Mouse (Mus musculus): ENCODE results near the gene Aknad1. TPM values are rescaled to one million over a fixed set of nuclear protein-coding genes. Genes with fewer than 3 reads are reported as not detected.

Gene Aknad1
- 0.04 TPM in 1 of 2 replicates, not detected in the other for polyA plus RNA-seq (2015; fragmentation: Nextera tagmentation; extraction: Ambion mirVana)

DNA sequence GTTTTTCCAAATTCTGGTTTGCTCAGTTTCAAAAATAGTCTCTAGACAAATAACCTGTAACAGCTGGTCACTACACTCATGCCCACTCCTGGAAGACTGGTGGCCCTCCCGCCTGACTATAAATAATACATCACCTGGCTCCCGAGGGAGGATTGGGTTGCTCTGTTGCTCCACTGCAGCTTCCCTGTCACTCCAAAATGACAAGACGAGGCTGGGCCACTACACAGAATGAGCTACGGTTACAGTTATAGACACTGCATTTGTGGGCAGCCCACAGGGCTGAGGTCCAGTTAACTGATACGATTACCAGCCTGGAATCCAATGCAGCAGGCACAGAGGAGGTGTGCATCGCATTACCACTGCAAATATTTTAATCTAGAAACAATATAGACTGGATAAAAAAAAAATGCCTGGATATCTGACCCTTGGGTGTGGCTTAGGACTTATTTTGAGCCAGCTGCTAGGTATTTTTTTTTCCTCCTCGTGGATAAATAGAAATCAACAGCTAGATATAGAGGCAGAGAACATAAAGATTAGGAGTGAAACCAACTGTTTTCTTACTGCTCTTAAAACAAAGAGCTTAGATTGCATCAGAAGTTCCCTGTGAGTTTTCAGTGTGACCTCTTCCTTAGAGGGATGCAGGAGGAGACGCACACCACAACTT, at the start of gene Aknad1:
Aknad1 (plus strand) TSS at position 614 of the 664 bp plus-strand sequence.
- Histone ChIP-seq H3K36me3 (no peaks in the 10 kb centered on the region), H3K9ac (no peak within 1 kb of the TSS), H3K27ac (no peak within 1 kb of the TSS), H3K9me3 (replicated peaks) (no peaks in the 10 kb centered on the region), H3K4me2 (no peak within 1 kb of the TSS), H3K4me3 (no peak within 1 kb of the TSS), H3K27me3 (0 out of 2 replicates have a peak, but pooled peaks cover 4% of the 10 kb centered on the region), H3K4me1 (replicated peaks) (0 out of 2 replicates have a peak, but pooled peaks cover 2% of the 10 kb centered on the region)
- WGBS: 51% methylated on average over 8 of the region's 8 CpGs
- no peak for ATAC-seq (replicated peaks; ENCODE audit: insufficient number of reproducible peaks, insufficient read depth, low FRiP score, low read depth)

DNA sequence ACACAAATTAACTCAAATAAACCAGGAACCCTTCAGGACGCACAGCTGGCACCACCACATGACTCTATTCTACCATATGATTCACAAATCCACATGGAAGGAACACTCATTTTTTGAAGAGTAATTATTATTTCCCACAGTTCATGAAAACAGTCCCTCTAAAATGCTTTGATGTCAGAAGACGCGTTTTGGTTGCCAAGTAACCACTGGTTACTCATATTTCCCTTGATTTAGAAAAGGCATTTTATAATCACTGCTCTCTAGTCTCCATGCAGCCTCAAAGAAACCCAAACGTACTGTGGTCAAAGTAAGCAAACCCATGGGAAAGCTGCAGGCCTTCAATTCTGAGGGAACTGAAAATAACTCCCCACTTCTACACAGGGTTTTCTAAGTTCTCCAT, 49.5 kb upstream of the Aknad1 start:
- Histone ChIP-seq H3K36me3 (peaks cover 27% of the 10 kb centered on the region), H3K27ac (no peak overlapping the region)
- no peak for ATAC-seq (replicated peaks; ENCODE audit: insufficient number of reproducible peaks, insufficient read depth, low FRiP score, low read depth)

DNA sequence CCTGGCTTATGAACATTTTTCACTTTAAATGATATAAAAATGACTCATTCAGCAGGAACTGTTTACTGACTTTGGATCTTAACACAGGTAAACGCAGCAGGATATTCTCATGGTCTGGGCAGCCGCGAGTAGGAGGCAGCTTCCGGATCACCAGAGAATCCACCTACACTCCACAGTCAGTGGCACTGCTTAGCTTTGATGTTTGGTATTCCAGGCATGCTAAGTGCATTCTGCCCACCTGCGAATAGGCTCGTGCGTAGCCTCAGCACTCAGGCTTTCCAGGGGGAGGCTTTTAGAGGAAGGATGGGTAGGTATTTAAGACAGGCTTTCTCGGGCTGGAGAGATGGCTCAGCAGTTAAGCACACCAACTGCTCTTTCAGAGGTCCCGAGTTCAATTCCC, 45.1 kb upstream of the Aknad1 start:
- Histone ChIP-seq H3K9ac (no peak overlapping the region), H3K36me3 (peaks cover 34% of the 10 kb centered on the region), H3K9me3 (replicated peaks) (no peaks in the 10 kb centered on the region), H3K27ac (no peak overlapping the region), H3K4me3 (no peak overlapping the region), H3K4me2 (no peak overlapping the region), H3K4me1 (replicated peaks) (no peaks in the 10 kb centered on the region), H3K27me3 (no peaks in the 10 kb centered on the region)
- no peak for ATAC-seq (replicated peaks; ENCODE audit: insufficient number of reproducible peaks, insufficient read depth, low FRiP score, low read depth)
- 58% methylated on average over 9 of the region's 9 CpGs for WGBS

More for the DNA sequence above, 49.5 kb upstream of the Aknad1 start:
- H3K4me2 ChIP-seq: no peak overlapping the region
- 80% methylated on average over 4 of the region's 4 CpGs for WGBS
- no peaks in the 10 kb centered on the region for H3K27me3 ChIP-seq
- H3K4me3 ChIP-seq: no peak overlapping the region
- no peak overlapping the region for H3K9ac ChIP-seq
- H3K4me1 ChIP-seq (replicated peaks): no peaks in the 10 kb centered on the region
- H3K9me3 ChIP-seq (replicated peaks): no peaks in the 10 kb centered on the region

DNA sequence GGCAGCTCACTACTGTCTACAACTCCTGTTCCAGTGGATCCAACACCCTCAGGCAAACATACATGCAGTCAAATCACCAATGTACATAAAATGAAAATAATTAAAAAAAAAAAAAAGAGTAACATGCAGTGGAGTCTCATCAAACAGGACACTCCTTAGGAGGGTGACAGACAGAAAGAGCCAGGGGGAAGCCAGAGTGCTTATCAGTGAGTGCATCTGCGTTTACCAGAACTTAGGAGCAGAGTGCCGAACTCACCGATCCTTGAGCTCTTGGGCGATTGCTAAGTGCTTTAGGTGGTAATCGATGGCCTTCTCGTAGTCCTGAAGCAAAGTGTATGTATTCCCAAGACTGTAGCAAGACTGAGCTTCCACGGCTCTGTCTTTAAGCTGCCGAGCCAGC, 40.8 kb upstream of the Aknad1 start:
- Histone ChIP-seq H3K27ac (no peak overlapping the region), H3K4me3 (no peak overlapping the region), H3K9me3 (replicated peaks) (no peaks in the 10 kb centered on the region), H3K36me3 (peaks cover 43% of the 10 kb centered on the region), H3K9ac (no peak overlapping the region), H3K4me1 (replicated peaks) (no peaks in the 10 kb centered on the region), H3K4me2 (no peak overlapping the region), H3K27me3 (no peaks in the 10 kb centered on the region)
- WGBS: 86% methylated on average over 8 of the region's 8 CpGs
- ATAC-seq (replicated peaks; ENCODE audit: insufficient number of reproducible peaks, insufficient read depth, low FRiP score, low read depth): no peak

DNA sequence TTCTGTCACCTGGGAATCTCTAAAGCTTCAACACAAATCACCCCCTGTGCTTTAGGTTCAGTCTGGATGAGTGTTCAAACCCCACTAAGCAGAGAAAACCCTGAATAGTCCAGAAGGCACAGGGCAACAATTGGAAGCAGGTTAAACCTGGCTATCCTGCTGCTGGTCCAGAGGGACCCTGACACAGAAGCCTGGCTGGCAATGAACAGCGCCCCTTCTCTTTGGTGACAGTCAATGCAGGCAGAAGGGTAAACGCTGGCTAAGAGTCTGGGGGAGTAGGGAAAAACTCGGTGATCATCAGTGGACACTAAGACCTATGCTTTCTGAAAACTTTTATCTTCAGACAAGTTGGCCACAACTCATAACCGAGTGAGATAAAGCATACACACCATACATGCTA, 39.7 kb upstream of the Aknad1 start:
- Histone ChIP-seq H3K27me3 (no peaks in the 10 kb centered on the region), H3K27ac (no peak overlapping the region), H3K36me3 (peaks cover 39% of the 10 kb centered on the region; the same call in 1 of the 2 replicates), H3K9ac (no peak overlapping the region), H3K9me3 (replicated peaks) (no peaks in the 10 kb centered on the region), H3K4me2 (no peak overlapping the region), H3K4me3 (no peak overlapping the region), H3K4me1 (replicated peaks) (no peaks in the 10 kb centered on the region)
- no peak for ATAC-seq (replicated peaks; ENCODE audit: insufficient number of reproducible peaks, insufficient read depth, low FRiP score, low read depth)
- 87% methylated on average over 4 of the region's 4 CpGs for WGBS

DNA sequence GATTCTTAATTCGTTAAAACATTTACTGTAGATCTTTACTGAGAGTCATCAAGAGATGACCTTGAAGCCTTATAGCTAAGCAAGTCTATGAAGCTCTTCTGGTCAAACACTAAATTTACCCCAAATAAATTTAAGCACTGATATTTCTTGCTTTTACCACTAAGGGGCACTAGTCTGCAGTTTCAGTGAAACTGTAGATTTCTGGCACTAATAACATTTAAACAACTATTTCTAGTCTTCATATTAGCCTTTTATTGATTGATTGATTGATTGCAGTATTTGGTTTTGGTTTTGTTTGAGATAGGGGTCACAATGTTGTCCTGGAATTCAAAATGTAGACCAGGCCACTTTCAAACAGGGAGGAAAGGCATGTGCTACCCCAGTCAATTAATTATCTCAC, 38.2 kb upstream of the Aknad1 start:
- no peak for ATAC-seq (replicated peaks; ENCODE audit: insufficient number of reproducible peaks, insufficient read depth, low FRiP score, low read depth)
- Histone ChIP-seq H3K27me3 (no peaks in the 10 kb centered on the region), H3K4me1 (replicated peaks) (no peaks in the 10 kb centered on the region), H3K27ac (no peak overlapping the region), H3K4me3 (no peak overlapping the region), H3K4me2 (no peak overlapping the region), H3K9ac (no peak overlapping the region), H3K9me3 (replicated peaks) (no peaks in the 10 kb centered on the region), H3K36me3 (peaks cover 28% of the 10 kb centered on the region; the same call in 1 of the 2 replicates)
- 54% methylated on average over 1 of the region's 1 CpGs for WGBS

DNA sequence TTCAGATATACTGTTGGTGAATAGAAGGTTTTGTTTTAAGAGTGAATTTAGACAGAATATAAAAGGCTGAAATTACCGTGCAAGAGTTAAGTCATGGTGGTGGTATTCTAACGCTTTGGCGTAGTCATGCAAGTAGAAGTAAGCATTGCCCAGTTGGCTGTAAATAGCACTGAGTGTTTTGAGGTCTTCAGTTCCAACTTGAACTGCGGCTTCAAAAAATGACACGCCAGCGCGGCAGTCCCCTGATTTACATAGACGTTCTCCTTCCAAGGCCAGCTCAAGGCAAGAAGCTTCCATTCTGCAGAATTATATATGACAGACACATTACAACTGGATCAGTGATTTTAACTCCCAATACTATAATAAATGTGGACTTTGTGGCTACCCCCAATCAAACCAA, 36.7 kb upstream of the Aknad1 start:
- no peak overlapping the region for H3K9ac ChIP-seq
- H3K9me3 ChIP-seq (replicated peaks): no peaks in the 10 kb centered on the region
- H3K36me3 ChIP-seq: peaks cover 16% of the 10 kb centered on the region; the same call in 1 of the 2 replicates
- no peaks in the 10 kb centered on the region for H3K27me3 ChIP-seq
- no peak overlapping the region for H3K27ac ChIP-seq
- no peaks in the 10 kb centered on the region for H3K4me1 ChIP-seq (replicated peaks)
- no peak overlapping the region for H3K4me2 ChIP-seq
- ATAC-seq (replicated peaks; ENCODE audit: insufficient number of reproducible peaks, insufficient read depth, low FRiP score, low read depth): no peak
- 92% methylated on average over 8 of the region's 8 CpGs for WGBS
- no peak overlapping the region for H3K4me3 ChIP-seq

DNA sequence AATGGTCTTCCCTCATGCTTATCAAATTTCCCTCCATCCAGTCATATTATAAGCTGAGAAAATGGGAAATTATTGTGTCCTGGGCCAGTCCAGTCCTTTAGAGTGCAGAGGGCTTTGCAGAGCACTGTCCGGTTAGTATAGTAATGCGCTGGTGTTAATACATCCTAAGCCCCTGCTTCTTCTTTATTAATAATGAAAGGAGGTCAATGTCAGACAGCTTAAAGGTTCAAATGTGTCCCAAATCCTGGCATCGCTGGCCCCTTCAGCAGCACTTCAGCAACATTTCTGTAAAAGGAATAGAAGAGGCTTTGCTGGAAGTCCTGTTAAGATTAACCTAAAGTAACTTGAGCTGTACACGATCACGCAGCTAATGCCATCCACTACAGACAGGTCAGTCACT, 28.2 kb upstream of the Aknad1 start:
- no peak for ATAC-seq (replicated peaks; ENCODE audit: insufficient number of reproducible peaks, insufficient read depth, low FRiP score, low read depth)
- no peaks in the 10 kb centered on the region for H3K36me3 ChIP-seq
- no peak overlapping the region for H3K27ac ChIP-seq
- no peaks in the 10 kb centered on the region for H3K9me3 ChIP-seq (replicated peaks)
- no peak overlapping the region for H3K4me3 ChIP-seq
- no peaks in the 10 kb centered on the region for H3K27me3 ChIP-seq
- H3K4me1 ChIP-seq (replicated peaks): peaks cover 6% of the 10 kb centered on the region; the same call in 1 of the 2 replicates
- H3K9ac ChIP-seq: no peak overlapping the region
- H3K4me2 ChIP-seq: no peak overlapping the region
- WGBS: 88% methylated on average over 5 of the region's 5 CpGs

DNA sequence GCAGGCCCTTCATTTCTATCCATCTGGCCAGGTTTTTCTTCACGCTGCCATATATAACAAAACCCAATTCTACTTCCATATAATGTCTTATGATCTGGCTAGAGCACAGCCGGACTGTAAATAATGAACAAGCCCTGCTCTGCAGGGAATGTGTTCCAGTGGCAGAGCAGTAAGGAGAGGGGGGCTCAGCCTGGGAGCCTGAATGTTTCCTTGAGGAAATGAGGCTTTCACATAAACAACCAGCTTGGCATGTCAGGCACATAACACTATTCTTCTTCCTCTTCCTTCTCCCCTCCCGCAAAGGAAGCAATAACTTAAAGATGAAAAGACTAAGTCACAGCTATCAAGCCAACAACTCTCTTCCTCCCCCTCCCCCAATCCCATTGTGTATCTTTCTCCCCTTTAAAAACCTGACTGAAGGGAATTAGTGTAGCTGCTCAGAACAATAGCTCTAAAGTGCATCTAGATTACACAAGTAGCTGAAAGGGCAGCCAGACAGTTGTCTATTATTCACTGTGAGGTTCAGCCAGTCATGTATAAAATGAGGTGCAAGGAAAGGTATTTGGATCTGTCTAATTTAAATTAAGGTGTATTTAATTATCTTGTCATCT, 26.3 kb upstream of the Aknad1 start:
- Histone ChIP-seq H3K4me1 (replicated peaks) (peaks cover 6% of the 10 kb centered on the region; the same call in 1 of the 2 replicates), H3K27ac (no peak overlapping the region), H3K9ac (no peak overlapping the region), H3K4me3 (no peak overlapping the region), H3K4me2 (no peak overlapping the region), H3K9me3 (replicated peaks) (no peaks in the 10 kb centered on the region), H3K27me3 (no peaks in the 10 kb centered on the region), H3K36me3 (no peaks in the 10 kb centered on the region)
- no peak for ATAC-seq (replicated peaks; ENCODE audit: insufficient number of reproducible peaks, insufficient read depth, low FRiP score, low read depth)
- WGBS: 72% methylated on average over 3 of the region's 3 CpGs

DNA sequence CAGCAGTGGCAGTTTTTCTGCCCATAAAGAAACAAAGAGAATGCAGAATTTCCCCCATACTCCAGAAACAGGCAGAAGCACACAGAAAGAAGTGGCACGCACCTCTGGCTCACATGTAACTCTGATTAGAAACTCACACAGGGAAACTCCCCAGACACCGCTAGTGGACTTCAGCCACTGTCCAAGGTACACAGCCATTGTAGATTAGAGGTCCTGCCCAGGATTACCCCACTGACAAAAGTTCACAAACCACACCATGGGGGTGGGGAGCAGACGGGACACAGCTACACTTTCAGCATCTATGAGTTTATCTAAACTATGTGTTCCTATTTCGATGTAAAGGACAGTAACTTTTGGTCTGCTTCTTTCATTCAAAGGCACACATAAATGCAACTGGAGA, 24.6 kb upstream of the Aknad1 start:
- Histone ChIP-seq H3K9me3 (replicated peaks) (no peaks in the 10 kb centered on the region), H3K27ac (no peak overlapping the region), H3K4me1 (replicated peaks) (peaks cover 6% of the 10 kb centered on the region; the same call in 1 of the 2 replicates), H3K27me3 (no peaks in the 10 kb centered on the region), H3K4me2 (no peak overlapping the region), H3K36me3 (no peaks in the 10 kb centered on the region), H3K4me3 (no peak overlapping the region), H3K9ac (no peak overlapping the region)
- 76% methylated on average over 4 of the region's 4 CpGs for WGBS
- ATAC-seq (replicated peaks; ENCODE audit: insufficient number of reproducible peaks, insufficient read depth, low FRiP score, low read depth): no peak

DNA sequence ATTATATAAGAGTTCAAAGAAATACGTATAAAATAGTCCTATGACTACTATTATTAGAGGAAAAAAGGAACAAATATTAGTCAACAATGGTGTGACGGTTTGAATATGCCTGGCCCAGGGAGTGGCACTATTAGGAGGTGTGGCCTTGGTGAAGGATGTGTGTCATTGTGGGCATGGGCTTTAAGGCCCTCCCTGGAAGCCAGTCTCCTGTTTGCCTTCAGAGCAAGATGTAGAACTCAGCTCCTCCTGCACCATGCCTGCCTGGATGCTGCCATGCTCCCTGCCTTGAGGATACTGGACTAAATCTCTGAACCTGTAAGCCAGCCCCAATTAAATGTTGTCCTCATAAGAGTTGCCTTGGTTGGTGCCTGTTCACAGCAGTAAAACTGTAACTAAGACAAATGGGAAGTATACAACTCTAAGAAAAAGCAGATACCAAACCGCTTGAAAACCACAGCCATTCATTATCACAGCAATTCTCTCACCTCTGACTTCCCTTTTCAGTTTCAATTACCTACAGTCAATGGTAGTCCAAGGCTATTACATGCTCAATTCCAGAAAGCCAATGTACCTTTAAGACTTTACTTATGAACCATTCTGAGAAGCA, 21.5 kb upstream of the Aknad1 start:
- Histone ChIP-seq H3K27ac (no peak overlapping the region), H3K9ac (no peak overlapping the region), H3K9me3 (replicated peaks) (no peaks in the 10 kb centered on the region), H3K4me1 (replicated peaks) (peaks cover 20% of the 10 kb centered on the region), H3K4me2 (no peak overlapping the region), H3K36me3 (no peaks in the 10 kb centered on the region), H3K4me3 (no peak overlapping the region), H3K27me3 (no peaks in the 10 kb centered on the region)
- ATAC-seq (replicated peaks; ENCODE audit: insufficient number of reproducible peaks, insufficient read depth, low FRiP score, low read depth): no peak
- WGBS: 84% methylated on average over 3 of the region's 3 CpGs

All from heart, embryonic 15.5 days (tissue).